ENCODE assay signal across 14 mouse cellular contexts in genomic region chr6:6877981-6878840, GRCm38 (mm10). TPM values are rescaled to one million over a fixed set of nuclear protein-coding genes. Genes with fewer than 3 reads are reported as not detected.
DNase-seq lines count a peak whose midpoint lies in the region; ATAC-seq and TF ChIP-seq lines count a peak whose summit lies in the region.
"Had no signal": no experiment of that assay in that cellular context is flagged by ENCODE, and none has a peak within 500 bp of the region (broad histone marks: within the 10 kb centered on the region; RNA-seq: fewer than 3 reads in every experiment).

No protein-coding gene starts in this region.

- ATAC-seq in hindbrain, embryonic 16.5 days: no peak
- ATAC-seq in embryonic facial prominence, embryonic 13.5 days (ENCODE audit: insufficient number of reproducible peaks, insufficient read depth, low FRiP score, low TSS enrichment, low read depth): no peak
- ATAC-seq in limb, embryonic 15.5 days (ENCODE audit: insufficient number of reproducible peaks, low FRiP score, low TSS enrichment, low read depth): no peak
- ATAC-seq: hindbrain, postnatal 0 days had no signal

- H3K4me1 ChIP-seq in hindbrain, embryonic 10.5 days (replicated peaks): peaks cover 49% of the 10 kb centered on the region
- H3K4me1 ChIP-seq in hindbrain, embryonic 16.5 days (ENCODE audit: control insufficient read depth, insufficient read depth, low read depth, low read length): peaks cover 11% of the 10 kb centered on the region
- peaks cover 61% of the 10 kb centered on the region for H3K4me1 ChIP-seq in embryonic facial prominence, embryonic 13.5 days
- peaks cover 56% of the 10 kb centered on the region for H3K4me1 ChIP-seq in limb, embryonic 15.5 days

- no peak overlapping the region for H3K4me2 ChIP-seq in hindbrain, embryonic 16.5 days (ENCODE audit: low read length)
- H3K4me2 ChIP-seq in embryonic facial prominence, embryonic 13.5 days: peak overlapping the region; percentile 78
- peak overlapping the region; percentile 91 for H3K4me2 ChIP-seq in limb, embryonic 15.5 days

- H3K27me3 ChIP-seq in hindbrain, embryonic 10.5 days (ENCODE audit: insufficient read depth, poor library complexity, severe bottlenecking): peaks cover 100% of the 10 kb centered on the region
- peaks cover 56% of the 10 kb centered on the region for H3K27me3 ChIP-seq in hindbrain, embryonic 16.5 days (replicated peaks; ENCODE audit: control insufficient read depth, insufficient read depth, low read length)
- H3K27me3 ChIP-seq in embryonic facial prominence, embryonic 13.5 days: peaks cover 93% of the 10 kb centered on the region
- H3K27me3 ChIP-seq in limb, embryonic 15.5 days: peaks cover 91% of the 10 kb centered on the region

- H3K9me3 ChIP-seq in hindbrain, embryonic 10.5 days: no peaks in the 10 kb centered on the region
- no peaks in the 10 kb centered on the region for H3K9me3 ChIP-seq in hindbrain, embryonic 16.5 days (ENCODE audit: control insufficient read depth, low read length)
- H3K9me3 ChIP-seq in embryonic facial prominence, embryonic 13.5 days: no peaks in the 10 kb centered on the region
- no peaks in the 10 kb centered on the region for H3K9me3 ChIP-seq in limb, embryonic 15.5 days

- H3K9ac ChIP-seq in hindbrain, embryonic 16.5 days (ENCODE audit: low read depth, low read length): no peak overlapping the region
- H3K9ac ChIP-seq in embryonic facial prominence, embryonic 13.5 days: peak overlapping the region; percentile 94
- no peak overlapping the region for H3K9ac ChIP-seq in limb, embryonic 15.5 days

- TF ChIP-seq CTCF in layer of hippocampus, adult 2 months (conservative IDR thresholded peaks at IDR 0.05): no peak

- H3K4me3 ChIP-seq in hindbrain, embryonic 10.5 days: peak overlapping the region; percentile 37
- no peak overlapping the region for H3K4me3 ChIP-seq in hindbrain, embryonic 16.5 days (ENCODE audit: low read length)
- peak overlapping the region; percentile 71 for H3K4me3 ChIP-seq in embryonic facial prominence, embryonic 13.5 days
- peak overlapping the region; percentile 62 for H3K4me3 ChIP-seq in limb, embryonic 15.5 days
- no peak overlapping the region for H3K4me3 ChIP-seq in layer of hippocampus, adult 2 months

- DNase-seq in hindbrain, embryonic 10.5 days (ENCODE audit: low spot score): peak; percentile 40
- peak; percentile 68 for DNase-seq in ES-CJ7 (ENCODE audit: low read depth, low spot score)
- no peak for DNase-seq in adipocyte (ENCODE audit: low spot score)
- no peak for DNase-seq in layer of hippocampus, adult 2 months (ENCODE audit: low spot score in 2 of 2)
- DNase-seq in frontal cortex, postnatal 14 days (ENCODE audit: low spot score in 2 of 2): no peak
- DNase-seq: cerebellum, adult 11 months; right cerebral cortex, postnatal 25 days had no signal

- H3K36me3 ChIP-seq in hindbrain, embryonic 10.5 days: no peaks in the 10 kb centered on the region
- no peaks in the 10 kb centered on the region for H3K36me3 ChIP-seq in hindbrain, embryonic 16.5 days (ENCODE audit: control insufficient read depth, insufficient read depth, low read length)
- H3K36me3 ChIP-seq in embryonic facial prominence, embryonic 13.5 days: 0 out of 2 replicates have a peak, but pooled peaks cover 3% of the 10 kb centered on the region
- H3K36me3 ChIP-seq in limb, embryonic 15.5 days: no peaks in the 10 kb centered on the region

- WGBS in hindbrain, embryonic 10.5 days: 2% methylated on average over 34 of the region's 34 CpGs
- WGBS in hindbrain, embryonic 16.5 days: 3% methylated on average over 34 of the region's 34 CpGs
- 15% methylated on average over 34 of the region's 34 CpGs for WGBS in embryonic facial prominence, embryonic 13.5 days
- 27% methylated on average over 34 of the region's 34 CpGs for WGBS in limb, embryonic 15.5 days

- peak overlapping the region; percentile 23; the same call in 1 of the 2 replicates for H3K27ac ChIP-seq in hindbrain, embryonic 10.5 days
- no peak overlapping the region for H3K27ac ChIP-seq in hindbrain, embryonic 16.5 days (ENCODE audit: low read depth, low read length)
- H3K27ac ChIP-seq in embryonic facial prominence, embryonic 13.5 days: peak overlapping the region; percentile 29
- no peak overlapping the region for H3K27ac ChIP-seq in limb, embryonic 15.5 days
- no peak overlapping the region for H3K27ac ChIP-seq in layer of hippocampus, adult 2 months
- H3K27ac ChIP-seq: hindbrain, postnatal 0 days had no signal

RNA-seq across cellular contexts. Expression of gene Dlx5, which starts 3.7 kb away (rescaled TPM):
- polyA plus RNA-seq in hindbrain, embryonic 10.5 days (2016; fragmentation: Nextera tagmentation; extraction: Ambion mirVana): 3.4 and 14.5 TPM in 2 replicates
- polyA plus RNA-seq in hindbrain, embryonic 16.5 days (2015; fragmentation: Nextera tagmentation; extraction: Ambion mirVana): 3.7 TPM in 1 of 2 replicates, not detected in the other
- polyA plus RNA-seq in embryonic facial prominence, embryonic 13.5 days (2015; fragmentation: Nextera tagmentation; extraction: Ambion mirVana): 44.3 and 54.9 TPM in 2 replicates
- polyA plus RNA-seq in limb, embryonic 15.5 days (2015; fragmentation: Nextera tagmentation; extraction: Ambion mirVana): 47.5 and 53.8 TPM in 2 replicates
- 1 to 10 TPM; 4.3 to 6.1 TPM for total RNA-seq in layer of hippocampus, adult 2 months (2021)
- total RNA-seq: hindbrain, postnatal 0 days; megakaryocyte, adult 5-6 weeks had no signal
- polyA plus RNA-seq: C2C12; hindbrain, postnatal 0 days had no signal

RNA-seq across cellular contexts. Expression of gene Dlx6, which starts 15.1 kb away (rescaled TPM):
- polyA plus RNA-seq in hindbrain, embryonic 10.5 days (2016; fragmentation: Nextera tagmentation; extraction: Ambion mirVana): 0.47 and 1.0 TPM in 2 replicates
- polyA plus RNA-seq in hindbrain, embryonic 16.5 days (2015; fragmentation: Nextera tagmentation; extraction: Ambion mirVana): 0.45 TPM in 1 of 2 replicates, not detected in the other
- polyA plus RNA-seq in embryonic facial prominence, embryonic 13.5 days (2015; fragmentation: Nextera tagmentation; extraction: Ambion mirVana): 4.6 and 5.1 TPM in 2 replicates
- 1.5 and 1.7 TPM in 2 replicates for polyA plus RNA-seq in limb, embryonic 15.5 days (2015; fragmentation: Nextera tagmentation; extraction: Ambion mirVana)
- total RNA-seq in layer of hippocampus, adult 2 months (2021): 1 to 10 TPM; 7.5 to 8.5 TPM
- total RNA-seq: hindbrain, postnatal 0 days; megakaryocyte, adult 5-6 weeks had no signal
- polyA plus RNA-seq: C2C12; hindbrain, postnatal 0 days; thymus, postnatal 0 days had no signal

Comparison
In these comparisons a context has a peak if more than half of its experiments do, and no peak if none do; other contexts are left out.
1. H3K27ac ChIP-seq: peak in hindbrain, embryonic 10.5 days (single experiment) and embryonic facial prominence, embryonic 13.5 days (single experiment); none in hindbrain, embryonic 16.5 days (single experiment), limb, embryonic 15.5 days (single experiment) and layer of hippocampus, adult 2 months (single experiment).
2. H3K4me3 ChIP-seq: peak in hindbrain, embryonic 10.5 days (single experiment), embryonic facial prominence, embryonic 13.5 days (single experiment) and limb, embryonic 15.5 days (single experiment); none in hindbrain, embryonic 16.5 days (single experiment) and layer of hippocampus, adult 2 months (single experiment).
3. DNase-seq: peak in hindbrain, embryonic 10.5 days (single experiment) and ES-CJ7 (single experiment); none in adipocyte (single experiment), layer of hippocampus, adult 2 months (0 of 2) and frontal cortex, postnatal 14 days (0 of 2).